Mouse (Mus musculus) thymus, adult 2 months (tissue): ENCODE data around the gene Adamts7.

Source experiments
- CTCF ChIP-seq: fragments of 200-500 bp; IDR thresholded peaks from 2 replicates; pipeline ENCODE4 v1.5.1; 2012; ENCODE audit warnings: mild to moderate bottlenecking, control low read depth, low read length, moderate library complexity, borderline replicate concordance; ENCODE audit not compliant: control insufficient read depth, poor library complexity, insufficient read depth; ENCODE audit errors: extremely low read depth
- POLR2A ChIP-seq: fragments of 200-500 bp; IDR thresholded peaks from 2 replicates; pipeline ENCODE4 v1.6.1; 2012; ENCODE audit warnings: mild to moderate bottlenecking, low read length, control low read depth, moderate library complexity; ENCODE audit not compliant: control insufficient read depth, poor library complexity, insufficient read depth; ENCODE audit errors: extremely low read depth

DNA sequence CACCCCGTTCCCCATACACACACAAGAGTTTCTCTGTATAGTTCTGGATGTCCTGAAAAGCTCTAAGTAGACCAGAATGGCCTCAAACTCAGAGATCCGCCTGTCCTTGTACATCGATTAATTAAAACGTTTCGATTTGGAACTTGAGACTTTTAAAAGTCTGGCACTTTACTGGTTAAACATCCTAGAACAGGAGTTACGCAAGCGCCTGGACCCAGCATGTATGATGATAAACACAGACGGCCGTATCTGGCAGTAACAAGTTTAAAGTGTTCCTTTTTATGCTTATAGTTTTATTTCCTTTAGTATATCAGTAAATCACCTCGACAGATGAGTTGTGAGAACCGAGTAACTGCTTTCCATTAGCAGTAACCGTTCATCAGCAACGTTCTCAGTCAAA lies 49.7 kb upstream of the Adamts7 start:
- TF ChIP-seq POLR2A (no peak), CTCF (no peak)
